Mouse (Mus musculus) small intestine, adult 2 months (tissue): Measurements from ENCODE around the gene Gm35315.

Experiments used
- CTCF ChIP-seq: fragments of 200-500 bp; IDR thresholded peaks from 2 replicates; pipeline ENCODE4 v1.5.1; 2012; ENCODE audit warnings: low read depth, mild to moderate bottlenecking, control low read depth, inconsistent platforms, low read length, moderate library complexity, mixed read lengths; ENCODE audit not compliant: insufficient replicate concordance, insufficient read length; ENCODE audit errors: extremely low read depth
- POLR2A ChIP-seq: fragments of 200-500 bp; IDR thresholded peaks from 2 replicates; pipeline ENCODE4 v1.6.1; 2012; ENCODE audit warnings: low read depth, mild to moderate bottlenecking, control low read depth, inconsistent platforms, low read length, moderate library complexity

GRCm38 (mm10) chr5:110104616-110105380 lies 10.6 kb upstream of the Gm35315 start:
- TF ChIP-seq CTCF (no peak), POLR2A (no peak)
